Mouse (Mus musculus) CH12.LX (cell line): Measurements from ENCODE around the gene Chmp4b. TPM values are rescaled to one million over a fixed set of nuclear protein-coding genes. Genes with fewer than 3 reads are reported as not detected.

Experiments used
- DNase-seq: peaks from one replicate; pipeline ENCODE4 v3.0.0-alpha.2; 2013; ENCODE audit errors: extremely low read depth
- H3K27ac ChIP-seq: 2 replicates; pipeline ENCODE4 v1.5.1; 2012; ENCODE audit warnings: low read depth, mild to moderate bottlenecking, control low read depth, moderate library complexity; ENCODE audit not compliant: insufficient read depth
- H3K27me3 ChIP-seq: replicated peaks from 2 replicates; pipeline ENCODE3; 2012; ENCODE audit warnings: inconsistent platforms
- H3K36me3 ChIP-seq, 2 experiments: replicated peaks in 1 of 2; 2 replicates each; pipeline versions ENCODE3 to v1.6.1; 2012; ENCODE audit warnings: inconsistent platforms in 1 of 2, low read length in 1 of 2, mild to moderate bottlenecking in 1 of 2, mixed read lengths in 1 of 2, moderate library complexity in 1 of 2; ENCODE audit not compliant: control insufficient read depth in 1 of 2, insufficient read depth in 1 of 2
- H3K4me1 ChIP-seq, 2 experiments: 2 replicates each; pipeline ENCODE4 v1.6.1; 2012; ENCODE audit warnings: inconsistent platforms in 1 of 2, moderate library complexity in 1 of 2; ENCODE audit not compliant: insufficient read depth in 2 of 2, control insufficient read depth in 1 of 2
- H3K4me2 ChIP-seq: 2 replicates; pipeline ENCODE4 v1.6.1; 2012; ENCODE audit warnings: low read depth, mild to moderate bottlenecking, control low read depth; ENCODE audit not compliant: poor library complexity, insufficient read depth, severe bottlenecking
- H3K4me3 ChIP-seq, 3 experiments: fragments of 150-350 bp in 1 of 3; sonication (generic) in 1 of 3; replicated peaks in 1 of 3; 2 replicates each; pipeline versions ENCODE3 to v1.5.1; 2011 to 2012; ENCODE audit warnings: low read depth in 2 of 3, low read length in 2 of 3, mild to moderate bottlenecking in 2 of 3, moderate library complexity in 2 of 3, control low read depth in 1 of 3, improper control_type of control experiment in 1 of 3, inconsistent platforms in 1 of 3, mixed read lengths in 1 of 3; ENCODE audit not compliant: poor library complexity in 1 of 3
- H3K79me2 ChIP-seq: replicated peaks from 2 replicates; pipeline ENCODE4 v1.6.1; 2012; ENCODE audit warnings: mild to moderate bottlenecking, moderate library complexity; ENCODE audit not compliant: control insufficient read depth, poor library complexity, insufficient read depth, severe bottlenecking; ENCODE audit errors: extremely low read depth
- H3K9ac ChIP-seq: 2 replicates; pipeline ENCODE4 v1.6.1; 2012; ENCODE audit warnings: low read depth, mild to moderate bottlenecking, control low read depth, moderate library complexity; ENCODE audit not compliant: insufficient read depth
- H3K9me3 ChIP-seq: replicated peaks from 2 replicates; pipeline ENCODE3; 2012; ENCODE audit warnings: low read length, inconsistent platforms, mixed read lengths
- BHLHE40 ChIP-seq: IDR thresholded peaks from 2 replicates; pipeline ENCODE4 v1.6.1; 2011; ENCODE audit warnings: mild to moderate bottlenecking, low read depth, low read length, improper control_type of control experiment
- CHD2 ChIP-seq: IDR thresholded peaks from 2 replicates; pipeline ENCODE4 v1.6.1; 2011; ENCODE audit warnings: low read length, improper control_type of control experiment
- CTCF ChIP-seq, 2 experiments: IDR thresholded peaks in 1 of 2; conservative IDR thresholded peaks in 1 of 2; 2 replicates each; pipeline ENCODE4 v1.5.1; 2011 to 2012; ENCODE audit warnings: low read depth in 2 of 2, low read length in 2 of 2, improper control_type of control experiment in 1 of 2, inconsistent platforms in 1 of 2, mild to moderate bottlenecking in 1 of 2, moderate library complexity in 1 of 2
- ELF1 ChIP-seq: IDR thresholded peaks from 2 replicates; pipeline ENCODE4 v1.6.1; 2014; ENCODE audit warnings: low read depth, mild to moderate bottlenecking, inconsistent platforms, low read length, improper control_type of control experiment
- EP300 ChIP-seq: IDR thresholded peaks from 2 replicates; pipeline ENCODE4 v1.6.1; 2011; ENCODE audit warnings: low read length, improper control_type of control experiment
- ETS1 ChIP-seq: conservative IDR thresholded peaks from 2 replicates; pipeline ENCODE4 v1.6.1; 2012; ENCODE audit warnings: low read depth, mild to moderate bottlenecking, inconsistent platforms, low read length, improper control_type of control experiment, moderate library complexity
- GABPA ChIP-seq: IDR thresholded peaks from 2 replicates; pipeline ENCODE4 v1.6.1; 2012; ENCODE audit warnings: low read depth, low read length, improper control_type of control experiment, inconsistent platforms; ENCODE audit not compliant: insufficient replicate concordance
- HCFC1 ChIP-seq: IDR thresholded peaks from 2 replicates; pipeline ENCODE4 v1.6.1; 2012; ENCODE audit warnings: low read depth, mild to moderate bottlenecking, inconsistent platforms, low read length, improper control_type of control experiment
- IRF4 ChIP-seq: IDR thresholded peaks from 2 replicates; pipeline ENCODE4 v1.6.1; 2014; ENCODE audit warnings: low read depth, mild to moderate bottlenecking, inconsistent platforms, low read length, improper control_type of control experiment
- JUN ChIP-seq: IDR thresholded peaks from 2 replicates; pipeline ENCODE4 v1.6.1; 2011; ENCODE audit warnings: low read depth, mild to moderate bottlenecking, low read length, improper control_type of control experiment, moderate library complexity; ENCODE audit not compliant: insufficient read depth
- JUND ChIP-seq: conservative IDR thresholded peaks from 2 replicates; pipeline ENCODE4 v1.6.1; 2011; ENCODE audit warnings: low read depth, low read length, improper control_type of control experiment
- MAFK ChIP-seq: IDR thresholded peaks from 2 replicates; pipeline ENCODE4 v1.6.1; 2011; ENCODE audit warnings: low read length, improper control_type of control experiment; ENCODE audit not compliant: insufficient replicate concordance
- MAX ChIP-seq: IDR thresholded peaks from 2 replicates; pipeline ENCODE4 v1.6.1; 2011; ENCODE audit warnings: low read length, improper control_type of control experiment
- MAZ ChIP-seq: IDR thresholded peaks from 2 replicates; pipeline ENCODE4 v1.6.1; 2012; ENCODE audit warnings: low read depth, mild to moderate bottlenecking, inconsistent platforms, low read length, improper control_type of control experiment, moderate library complexity
- MEF2A ChIP-seq: IDR thresholded peaks from 2 replicates; pipeline ENCODE4 v1.6.1; 2014; ENCODE audit warnings: low read depth, mild to moderate bottlenecking, inconsistent platforms, low read length, improper control_type of control experiment, borderline replicate concordance
- MYC ChIP-seq: IDR thresholded peaks from 2 replicates; pipeline ENCODE4 v1.6.1; 2011; ENCODE audit warnings: low read depth, mild to moderate bottlenecking, improper control_type of control experiment, low read length
- NELFE ChIP-seq: IDR thresholded peaks from 2 replicates; pipeline ENCODE4 v1.6.1; 2011; ENCODE audit warnings: low read depth, low read length, improper control_type of control experiment
- NRF1 ChIP-seq: IDR thresholded peaks from 2 replicates; pipeline ENCODE4 v1.6.1; 2014; ENCODE audit warnings: low read depth, mild to moderate bottlenecking, inconsistent platforms, low read length, improper control_type of control experiment, moderate library complexity
- PAX5 ChIP-seq: IDR thresholded peaks from 2 replicates; pipeline ENCODE4 v1.6.1; 2012; ENCODE audit warnings: low read length, inconsistent platforms, mixed read lengths
- POLR2AphosphoS2 ChIP-seq: IDR thresholded peaks from 2 replicates; pipeline ENCODE4 v1.6.1; 2011; ENCODE audit warnings: low read depth, low read length, improper control_type of control experiment
- RCOR1 ChIP-seq: conservative IDR thresholded peaks from 2 replicates; pipeline ENCODE4 v1.6.1; 2012; ENCODE audit warnings: low read depth, mild to moderate bottlenecking, inconsistent platforms, low read length, improper control_type of control experiment
- SMC3 ChIP-seq: IDR thresholded peaks from 2 replicates; pipeline ENCODE4 v1.6.1; 2011; ENCODE audit warnings: low read depth, low read length, improper control_type of control experiment
- TBP ChIP-seq: conservative IDR thresholded peaks from 2 replicates; pipeline ENCODE4 v1.6.1; 2011; ENCODE audit warnings: low read depth, low read length, improper control_type of control experiment
- UBTF ChIP-seq: IDR thresholded peaks from 2 replicates; pipeline ENCODE4 v1.6.1; 2012; ENCODE audit warnings: low read depth, mild to moderate bottlenecking, inconsistent platforms, low read length, improper control_type of control experiment, moderate library complexity
- USF1 ChIP-seq: IDR thresholded peaks from 2 replicates; pipeline ENCODE4 v1.6.1; 2014; ENCODE audit warnings: low read depth, mild to moderate bottlenecking, inconsistent platforms, low read length, improper control_type of control experiment
- USF2 ChIP-seq: conservative IDR thresholded peaks from 2 replicates; pipeline ENCODE4 v1.6.1; 2011; ENCODE audit warnings: low read depth, low read length, improper control_type of control experiment
- ZC3H11A ChIP-seq: IDR thresholded peaks from 2 replicates; pipeline ENCODE4 v1.6.1; 2012; ENCODE audit warnings: low read depth, mild to moderate bottlenecking, inconsistent platforms, low read length, improper control_type of control experiment
- ZKSCAN1 ChIP-seq: IDR thresholded peaks from 2 replicates; pipeline ENCODE4 v1.6.1; 2012; ENCODE audit warnings: low read depth, inconsistent platforms, low read length, improper control_type of control experiment, borderline replicate concordance
- ZMIZ1 ChIP-seq: IDR thresholded peaks from 2 replicates; pipeline ENCODE4 v1.6.1; 2012; ENCODE audit warnings: low read depth, mild to moderate bottlenecking, inconsistent platforms, low read length, improper control_type of control experiment
- ZNF384 ChIP-seq: IDR thresholded peaks from 2 replicates; pipeline ENCODE4 v1.6.1; 2012; ENCODE audit warnings: low read depth, low read length, improper control_type of control experiment, inconsistent platforms
- dilution Hi-C: fragments of 300-500 bp; cut with MboI; formaldehyde crosslinking; loops from 2 replicates; pipeline ENCODE4 v1.14.3; 2020; ENCODE audit warnings: low sequenced_read_pairs; ENCODE audit not compliant: extremely low pct_unique_long_range_greater_than_20kb, extremely low pct_ligation_motif_present
- in situ Hi-C: fragments of 300-500 bp; cut with MboI; formaldehyde crosslinking; loops from 3 replicates; pipeline ENCODE4 v1.14.3; 2019; ENCODE audit warnings: low sequenced_read_pairs, low pct_ligation_motif_present, low pct_unique_long_range_greater_than_20kb, mixed read lengths
- polyA plus RNA-seq: library from polyadenylated mRNA; unstranded; fragments of >175 nt; gene quantifications from 2 replicates; pipeline ENCODE4 v1.2.1, GENCODE M21; 2012; ENCODE audit warnings: low read depth; ENCODE audit not compliant: insufficient read length
- total RNA-seq, 2 experiments: library from RNA; depleted of rRNA; stranded (reverse); fragments of 300-350 nt in 1 of 2; fragments of >200 nt in 1 of 2; gene quantifications; 2 replicates each; pipeline ENCODE4 v1.2.3; 2012 to 2014

Gene Chmp4b
- total and polyA plus RNA-seq, 3 experiments: 105 to 152 (median 113) TPM

DNA sequence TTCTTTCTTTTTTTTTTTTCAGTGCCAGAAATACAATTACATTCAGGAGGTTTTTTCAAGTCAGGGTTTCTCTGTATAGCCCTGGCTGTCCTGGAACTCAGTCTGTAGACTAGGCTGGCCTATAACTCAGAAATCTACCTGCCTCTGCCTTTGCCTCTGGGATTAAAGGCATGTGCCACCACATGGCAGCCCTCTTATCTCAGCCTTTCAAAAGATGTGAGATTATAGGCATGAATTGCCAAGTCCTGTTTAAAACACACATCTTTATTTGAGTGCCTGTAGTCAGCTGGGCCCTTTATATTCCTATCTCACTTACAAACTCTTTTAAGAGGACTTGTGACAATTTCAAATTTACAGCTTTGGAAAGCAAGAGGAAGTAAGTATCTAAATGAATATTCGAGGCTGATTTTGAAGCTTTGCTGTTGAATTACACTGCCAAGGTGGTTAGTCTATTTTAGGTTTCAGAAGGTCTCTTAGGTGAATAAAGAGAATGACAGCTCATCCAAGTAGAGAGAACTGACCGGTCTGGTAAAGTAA lies 4.4 kb downstream of the Chmp4b start:
- peak overlapping the region in 2 of 3 experiments; percentile 21 to 94 for H3K4me3 ChIP-seq
- DNase-seq: peak; percentile 13
- H3K36me3 ChIP-seq: peaks cover 7 to 16% of the 10 kb centered on the region in 2 experiments
- peak overlapping the region; percentile 59 for H3K9ac ChIP-seq
- H3K9me3 ChIP-seq: no peaks in the 10 kb centered on the region
- H3K27me3 ChIP-seq: no peaks in the 10 kb centered on the region
- peaks cover 10 to 29% of the 10 kb centered on the region in 2 experiments for H3K4me1 ChIP-seq
- H3K4me2 ChIP-seq: peak overlapping the region; percentile 84
- in situ Hi-C loops (no loop called here), dilution Hi-C loops (no loop called here)
- TF ChIP-seq POLR2AphosphoS2: no peak
- no peak for TF ChIP-seq MAX
- no peak for TF ChIP-seq SMC3
- no peak for TF ChIP-seq TBP
- no peak for TF ChIP-seq NELFE
- no peak for TF ChIP-seq IRF4
- TF ChIP-seq EP300: no peak
- no peak for TF ChIP-seq NRF1
- no peak for TF ChIP-seq CTCF (conservative IDR thresholded peaks at IDR 0.05 in 1 of 2, IDR thresholded peaks at IDR 0.05 in 1 of 2; ENCODE audit: low read depth in 2 of 2, low read length in 2 of 2)
- no peak for TF ChIP-seq ETS1
- no peak for TF ChIP-seq ELF1
- H3K79me2 ChIP-seq: peaks cover 37% of the 10 kb centered on the region
- H3K27ac ChIP-seq: no peak overlapping the region

DNA sequence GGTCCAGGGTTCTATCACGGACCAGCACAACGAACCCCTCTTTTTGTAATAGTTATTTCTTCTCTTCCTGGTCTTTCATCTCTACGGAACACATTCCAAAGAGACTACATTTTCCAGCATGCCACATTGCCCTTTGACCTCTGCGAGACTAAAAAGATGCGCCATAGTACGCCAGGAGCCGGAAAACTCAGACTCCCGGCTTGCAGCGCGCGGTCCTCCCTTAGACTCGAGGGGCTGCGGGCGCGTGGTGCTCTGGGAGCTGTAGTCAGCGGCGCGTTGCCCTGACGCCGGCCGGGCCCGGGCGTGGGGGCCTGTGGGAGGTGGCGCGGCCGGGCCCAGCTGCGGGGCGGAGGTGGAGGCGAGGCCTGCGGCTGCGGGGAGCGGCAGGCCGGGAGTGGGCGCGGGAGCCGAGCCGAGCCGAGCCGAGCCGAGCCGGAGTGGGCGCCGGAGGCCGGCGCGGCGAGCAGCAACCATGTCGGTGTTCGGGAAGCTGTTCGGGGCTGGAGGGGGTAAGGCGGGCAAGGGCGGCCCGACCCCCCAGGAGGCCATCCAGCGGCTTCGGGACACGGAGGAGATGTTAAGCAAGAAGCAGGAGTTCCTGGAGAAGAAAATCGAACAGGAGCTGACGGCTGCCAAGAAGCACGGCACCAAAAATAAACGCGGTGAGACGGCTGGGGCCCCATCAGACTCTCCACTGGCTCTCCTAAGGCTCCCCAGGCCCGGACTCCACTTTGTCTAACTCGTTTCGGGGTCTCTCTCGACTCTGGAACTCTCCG lies 5.4 kb downstream of the Chmp4b start:
- Histone ChIP-seq H3K9ac (peak overlapping the region; percentile 96), H3K4me1 (peaks cover 10 to 38% of the 10 kb centered on the region in 2 experiments), H3K27ac (peak overlapping the region; percentile 68), H3K4me2 (peak overlapping the region; percentile 84), H3K36me3 (peaks cover 12 to 25% of the 10 kb centered on the region in 2 experiments), H3K9me3 (no peaks in the 10 kb centered on the region), H3K79me2 (peaks cover 38% of the 10 kb centered on the region), H3K27me3 (no peaks in the 10 kb centered on the region), H3K4me3 (peak overlapping the region; percentile 91 to 96 (median 94))
- DNase-seq: peak; percentile 96
- dilution Hi-C loops (no loop called here), in situ Hi-C loops (no loop called here)
- TF ChIP-seq ZC3H11A: no peak
- no peak for TF ChIP-seq BHLHE40
- peak; percentile 46; the same call in 1 of the 2 replicates for TF ChIP-seq UBTF
- TF ChIP-seq JUN: no peak
- no peak; the same call in 1 of the 2 replicates for TF ChIP-seq USF1
- peak; percentile 85 for TF ChIP-seq MAZ
- peak; percentile 72 for TF ChIP-seq NELFE
- peak; percentile 98 for TF ChIP-seq GABPA
- TF ChIP-seq NRF1: peak; percentile 74
- TF ChIP-seq JUND: no peak
- no peak for TF ChIP-seq USF2
- TF ChIP-seq ZMIZ1: peak; percentile 31; the same call in 1 of the 2 replicates
- TF ChIP-seq MEF2A: peak; percentile 77
- peak; percentile 94 for TF ChIP-seq ELF1
- TF ChIP-seq ZKSCAN1: no peak
- TF ChIP-seq RCOR1: no peak
- no peak for TF ChIP-seq MAFK
- peak; percentile 97 for TF ChIP-seq HCFC1
- peak; percentile 69 for TF ChIP-seq IRF4
- peak; percentile 89 for TF ChIP-seq MYC
- TF ChIP-seq EP300: 0 out of 2 replicates have a peak, but pooled peaks have one; percentile 22
- TF ChIP-seq TBP: peak; percentile 74; the same call in 1 of the 2 replicates
- no peak for TF ChIP-seq ZNF384
- TF ChIP-seq PAX5: no peak
- peak; percentile 98 for TF ChIP-seq CHD2
